Mouse (Mus musculus) G1E (cell line): ENCODE results near the gene Galntl6.

Experiments used
- CTCF ChIP-seq: IDR thresholded peaks from 2 replicates; pipeline ENCODE4 v1.5.1; 2012; ENCODE audit warnings: low read depth, low read length, inconsistent platforms, mixed read lengths
- GATA1 ChIP-seq: IDR thresholded peaks from 2 replicates; pipeline ENCODE4 v1.6.1; 2012; ENCODE audit warnings: borderline replicate concordance, low read length, inconsistent platforms, mixed read lengths

DNA sequence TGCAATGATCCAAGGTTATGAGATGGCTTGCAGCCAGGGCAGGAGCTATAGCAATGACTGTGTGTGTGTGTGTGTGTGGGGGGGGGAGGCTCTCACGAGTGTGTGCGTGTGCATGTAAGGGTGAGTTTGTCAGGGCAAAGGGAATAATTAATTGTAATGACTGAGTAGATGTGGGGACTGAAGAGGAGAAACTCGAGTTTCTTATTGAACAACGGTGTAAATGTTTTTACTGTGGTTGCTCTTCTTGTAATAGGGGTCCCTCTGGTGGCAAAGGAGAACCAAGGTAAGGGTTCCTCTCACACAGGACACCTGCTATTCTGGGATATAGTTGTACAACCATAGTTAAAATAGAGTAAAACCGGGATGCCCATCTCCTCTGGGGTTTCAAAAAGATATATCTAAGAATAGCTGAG lies 1121.1 kb downstream of the Galntl6 start:
- no peak for TF ChIP-seq CTCF
- TF ChIP-seq GATA1 = no peak
